Mouse (Mus musculus) kidney, postnatal 14 days (tissue): ENCODE data around the gene Tollip.
"Not testable (repeated sequence)": the region's sequence is repeated elsewhere in the genome, so short reads cannot be mapped to it uniquely, and the experiment has no call there.

Experiments
- DNase-seq: peaks from one replicate; pipeline ENCODE4 v3.0.0; 2022; ENCODE audit warnings: mixed read lengths

Gene Tollip

DNA sequence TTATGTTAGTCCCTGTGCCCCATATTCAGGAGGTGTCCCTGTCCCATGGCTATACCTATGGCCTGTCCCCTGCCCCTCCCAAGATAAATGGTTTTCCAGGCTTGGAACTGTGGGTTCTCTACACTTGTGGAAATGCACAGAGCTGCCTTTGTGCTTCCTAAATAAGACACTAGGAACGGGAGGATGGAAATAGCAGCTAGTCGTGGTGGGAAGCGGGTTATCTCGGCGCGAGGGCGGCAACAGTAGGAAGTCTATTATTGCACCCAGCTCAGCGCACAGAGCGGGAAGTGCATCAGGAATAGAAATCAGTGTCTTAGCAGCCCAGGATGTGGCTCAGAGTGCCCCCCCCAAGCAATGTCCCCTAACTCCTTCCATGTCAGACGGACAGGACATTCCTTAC is 10.3 kb upstream of the Tollip start:
- DNase-seq: no peak

DNA sequence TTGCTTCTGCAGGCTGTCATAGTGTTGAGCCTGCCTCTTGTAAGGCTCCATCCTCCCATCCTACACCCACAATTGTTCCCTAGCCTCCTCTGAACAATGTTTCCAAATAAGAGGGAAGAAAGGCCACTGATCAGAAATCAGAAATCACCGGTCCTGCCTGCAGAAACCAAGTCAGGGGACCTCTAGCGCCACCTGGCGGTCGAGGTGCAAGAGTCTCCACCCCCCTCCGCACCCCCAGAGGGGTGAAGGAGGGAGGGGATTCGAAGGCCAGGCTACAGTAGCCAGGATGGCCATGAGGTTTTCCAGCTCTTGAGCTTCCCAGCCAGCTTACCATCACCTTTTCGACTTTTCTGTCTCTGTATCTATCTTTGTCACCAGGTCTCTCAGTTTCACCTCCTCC is 6.6 kb upstream of the Tollip start:
- DNase-seq: peak; percentile 64

DNA sequence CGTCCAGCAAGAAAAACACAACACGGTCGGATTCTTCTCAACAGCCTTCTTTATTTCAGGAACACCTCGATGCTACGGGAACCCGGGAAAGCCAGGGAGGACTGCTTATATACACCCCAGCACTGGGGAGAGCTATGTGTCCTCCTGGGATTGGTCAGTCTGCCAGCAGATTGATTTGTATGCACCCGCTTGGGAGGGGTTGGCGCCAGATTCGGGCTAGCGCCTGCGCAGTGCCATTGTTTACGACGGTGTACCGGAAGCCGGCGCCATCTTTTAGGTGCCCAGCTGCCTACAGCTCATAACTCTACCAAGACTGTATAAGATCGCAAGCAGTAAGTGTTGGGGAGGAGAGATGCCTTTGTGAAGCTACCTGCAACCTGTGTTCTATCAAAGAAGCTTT is 5.8 kb upstream of the Tollip start:
- not testable (repeated sequence) for DNase-seq

DNA sequence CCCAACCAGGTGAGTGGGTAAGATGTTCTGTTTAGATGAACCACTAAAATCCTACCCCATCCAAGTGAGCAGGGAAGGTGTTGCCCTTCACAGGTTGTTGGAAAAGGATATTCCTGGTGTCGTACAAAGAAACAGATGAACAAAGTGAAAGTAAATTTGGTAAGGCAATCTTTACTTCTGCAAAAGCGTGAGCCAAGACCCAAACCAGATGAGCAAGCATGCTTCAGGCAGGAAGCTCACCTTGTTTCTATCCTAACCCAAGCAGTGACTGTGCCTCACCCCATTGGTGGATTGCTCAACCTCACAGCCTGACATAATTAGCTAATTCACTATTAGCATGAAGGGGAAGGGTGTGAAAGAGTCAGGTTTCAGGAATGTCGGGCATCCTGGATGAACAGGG is 7.0 kb downstream of the Tollip start:
- no peak for DNase-seq

DNA sequence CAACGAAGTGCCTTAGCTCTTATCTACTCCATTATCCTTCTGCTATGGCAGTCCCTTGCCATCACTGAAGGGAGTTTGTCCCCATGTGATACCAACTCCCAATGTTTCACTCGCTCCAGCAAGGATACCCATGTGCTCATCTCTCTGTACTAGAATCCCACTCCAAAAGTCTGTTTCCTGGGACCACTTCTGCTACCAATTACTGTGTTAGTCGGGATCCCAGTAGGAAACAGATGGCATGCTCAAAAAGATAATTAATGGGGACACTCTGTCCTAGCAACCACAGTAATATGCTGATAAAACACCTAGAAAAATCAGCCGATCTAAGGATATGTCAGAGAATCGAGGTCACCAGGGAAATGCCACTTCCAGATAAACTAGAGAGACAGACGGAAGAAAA is 9.7 kb downstream of the Tollip start:
- no peak for DNase-seq

DNA sequence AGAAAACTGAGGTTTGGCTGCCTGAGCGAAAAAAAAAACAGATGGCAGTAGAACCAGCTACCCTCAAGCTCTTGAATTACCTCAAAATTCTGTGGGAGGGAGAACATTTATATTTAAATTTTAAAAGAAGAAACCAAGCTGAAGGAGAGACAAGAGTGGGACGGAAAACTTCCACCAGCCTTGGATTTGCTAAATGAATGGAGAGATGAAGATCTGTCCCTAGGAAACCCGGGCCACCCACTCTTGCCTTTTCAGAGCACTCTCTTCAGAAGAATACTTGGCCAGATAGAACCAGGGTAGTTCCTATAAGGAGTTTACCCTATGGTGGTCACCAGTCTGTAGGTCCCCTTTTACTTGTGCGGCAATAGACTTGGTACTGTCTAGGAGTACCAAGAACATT is 15.5 kb downstream of the Tollip start:
- no peak for DNase-seq

DNA sequence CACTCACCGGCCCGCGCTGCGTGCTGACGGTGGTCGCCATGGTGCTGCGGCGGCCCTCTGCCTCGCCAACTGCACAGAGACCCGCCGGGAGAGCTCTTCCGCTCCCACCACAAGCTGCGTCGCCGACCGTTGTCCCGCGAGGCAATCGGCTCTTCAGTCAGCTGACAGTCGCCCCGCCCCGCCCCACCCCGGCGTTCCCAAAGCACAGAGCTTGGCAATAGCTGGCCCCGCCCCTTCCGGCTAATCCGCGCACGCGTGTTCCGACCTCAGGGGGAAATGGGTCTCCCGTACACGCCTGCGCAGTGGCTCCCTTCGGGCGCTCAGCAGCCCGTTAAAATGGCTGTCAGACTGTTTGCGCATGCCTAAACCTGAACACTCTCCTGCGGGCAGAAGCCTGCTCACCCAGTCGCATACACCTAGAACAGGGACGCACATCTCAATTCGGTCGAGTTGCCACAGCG is 16.0 kb downstream of the Tollip start:
- peak; percentile 100 for DNase-seq

DNA sequence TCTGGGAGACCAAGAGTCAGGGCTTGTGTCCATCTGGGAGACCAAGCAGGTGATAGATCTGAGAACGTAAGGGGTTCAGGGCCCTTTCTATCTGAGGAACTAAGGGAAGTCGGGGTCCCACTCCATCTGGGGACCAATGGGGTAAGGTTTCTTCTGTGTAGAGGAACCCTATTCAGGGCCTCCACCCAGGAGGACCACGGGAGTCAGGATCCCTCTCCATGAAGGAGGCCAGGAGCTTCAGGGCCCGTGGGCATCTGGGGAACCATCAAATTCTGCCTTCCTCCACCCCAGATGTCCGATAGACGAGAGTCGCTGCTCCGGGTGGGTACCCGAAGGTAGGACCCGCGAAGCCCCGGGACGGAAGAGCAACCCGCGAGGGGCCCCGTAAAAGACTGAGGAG is 16.5 kb downstream of the Tollip start:
- no peak for DNase-seq

DNA sequence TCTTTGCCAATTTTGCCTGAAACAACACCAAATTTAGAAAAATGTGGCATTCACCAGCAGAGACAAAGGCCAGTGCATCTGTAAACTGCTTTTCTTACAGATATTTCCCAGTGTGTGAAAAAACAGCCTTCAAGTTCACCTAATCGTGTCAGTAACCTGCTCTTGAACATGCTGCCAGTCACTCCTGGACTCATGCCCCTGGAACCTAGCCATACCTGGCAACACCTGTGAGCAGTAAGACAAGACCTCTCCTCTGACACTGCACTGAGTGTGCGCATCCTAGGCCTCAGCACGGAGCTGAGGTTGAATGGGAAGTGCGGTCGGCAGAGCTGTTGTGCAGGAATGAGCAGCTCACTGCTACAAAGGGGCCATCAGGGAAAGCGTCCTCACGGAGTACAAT is 26.2 kb downstream of the Tollip start:
- DNase-seq: no peak

DNA sequence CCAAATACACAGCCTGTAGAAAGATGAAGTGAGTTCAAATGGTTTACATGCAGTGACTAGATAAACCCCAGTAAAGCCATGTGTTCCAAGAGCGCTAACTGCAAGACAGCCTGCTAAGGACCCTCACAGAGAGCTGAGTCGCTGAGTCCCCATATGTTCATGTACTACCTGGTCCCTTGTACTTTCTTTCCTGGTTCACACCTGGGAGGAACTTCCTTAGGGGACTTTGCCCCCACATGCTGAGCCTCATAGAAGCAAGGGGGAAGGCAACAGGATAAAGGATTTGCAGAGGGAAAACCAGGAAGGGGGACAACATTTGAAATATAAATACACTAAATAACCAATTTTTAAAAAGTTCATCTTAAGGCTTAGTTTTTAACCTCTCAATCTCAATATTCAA is 39.5 kb downstream of the Tollip start:
- DNase-seq: no peak

DNA sequence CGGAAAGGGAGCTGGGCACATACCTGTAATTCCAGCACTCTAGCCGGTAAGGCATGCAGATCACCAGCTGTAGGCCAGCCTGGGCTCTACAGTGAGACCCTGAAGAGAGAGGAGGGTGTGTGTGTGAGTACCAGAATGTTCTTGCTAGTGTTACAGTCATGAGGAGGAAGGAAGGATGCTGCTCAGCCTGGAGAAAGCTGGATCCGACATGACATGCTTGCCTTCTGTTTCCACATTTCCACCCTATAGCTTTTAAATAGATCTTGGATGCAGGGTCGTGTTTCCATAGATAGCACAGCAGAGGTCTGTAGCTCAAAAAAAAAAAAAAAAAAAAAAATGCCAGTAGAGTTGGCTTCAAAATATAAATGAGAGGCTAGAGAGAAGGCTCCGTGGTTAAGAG is 43.4 kb downstream of the Tollip start:
- DNase-seq: no peak

DNA sequence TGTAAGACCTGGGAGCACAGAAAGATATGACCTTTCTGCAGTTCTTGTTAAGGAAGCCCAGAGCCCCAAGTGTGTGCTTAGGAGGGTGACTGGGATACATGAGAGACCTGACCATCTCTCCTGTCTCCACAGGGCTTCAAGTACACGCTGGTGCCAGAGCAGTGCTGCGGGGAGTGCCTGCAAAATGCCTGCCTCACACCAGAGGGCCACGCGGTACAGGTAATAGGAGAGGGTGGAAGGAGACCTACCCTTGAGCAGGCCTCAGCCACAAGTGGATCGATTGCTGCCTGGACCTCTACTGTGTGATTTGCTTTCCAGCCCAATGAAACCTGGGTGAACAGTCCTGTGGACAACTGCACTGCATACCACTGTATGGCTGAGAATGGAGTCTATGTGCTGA is 47.8 kb downstream of the Tollip start:
- no peak for DNase-seq

DNA sequence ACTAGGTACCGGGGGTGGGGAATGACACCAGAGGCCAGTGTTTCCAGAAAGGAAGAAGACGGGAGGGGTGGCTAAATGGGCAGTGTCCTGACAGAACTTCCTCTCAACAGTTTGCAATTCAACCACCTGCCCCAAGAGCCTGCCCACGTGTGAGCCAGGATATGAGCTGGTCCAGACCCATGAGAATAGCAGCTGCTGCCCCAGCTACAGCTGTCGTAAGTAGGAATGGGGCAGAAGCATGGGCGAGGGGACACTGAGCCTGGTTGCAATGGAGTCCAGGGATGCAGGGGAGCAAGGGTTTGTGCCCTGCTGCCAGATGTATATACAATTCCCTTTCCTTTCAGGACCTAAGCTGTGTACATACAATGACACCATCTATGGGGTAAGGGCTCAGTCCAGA is 48.7 kb downstream of the Tollip start:
- DNase-seq: no peak

DNA sequence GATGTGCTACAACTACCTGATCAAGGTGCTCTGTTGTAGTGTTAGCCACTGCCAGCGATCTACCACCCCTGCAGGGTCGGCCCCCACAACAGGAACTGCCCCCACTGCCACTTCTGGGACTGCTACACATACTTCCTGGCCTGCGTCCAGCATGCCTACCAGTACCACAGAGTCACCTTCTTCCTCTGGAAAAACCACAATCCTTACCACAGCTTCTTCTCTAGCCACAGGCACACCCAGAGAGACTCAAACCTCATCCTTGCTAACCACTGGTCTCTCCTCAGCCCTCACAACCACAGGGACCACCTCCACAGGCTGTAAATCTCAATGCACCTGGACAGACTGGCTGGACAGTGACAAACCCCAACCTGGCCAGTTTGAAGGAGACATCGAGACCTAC is 57.3 kb downstream of the Tollip start:
- DNase-seq: no peak

DNA sequence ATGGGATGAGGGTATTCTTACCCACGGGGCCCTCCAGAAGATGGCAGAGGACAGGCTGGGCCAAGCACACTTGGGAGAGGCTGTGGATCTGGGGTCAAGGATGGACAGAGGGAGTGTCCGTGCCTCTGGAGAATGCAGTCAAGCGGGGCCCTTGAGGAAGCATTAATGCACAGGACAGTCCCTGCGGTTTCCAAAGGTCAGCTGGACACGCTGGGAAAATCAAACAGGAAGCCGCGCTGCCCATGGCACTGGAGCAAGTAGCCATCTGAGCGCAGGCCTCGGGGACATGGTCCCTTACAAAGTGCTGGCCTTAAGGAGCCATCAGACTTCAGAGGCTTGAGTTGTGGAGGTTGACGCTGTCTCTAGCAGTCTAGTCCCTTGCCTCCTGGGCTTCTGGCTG is 78.0 kb downstream of the Tollip start:
- peak; percentile 55 for DNase-seq

DNA sequence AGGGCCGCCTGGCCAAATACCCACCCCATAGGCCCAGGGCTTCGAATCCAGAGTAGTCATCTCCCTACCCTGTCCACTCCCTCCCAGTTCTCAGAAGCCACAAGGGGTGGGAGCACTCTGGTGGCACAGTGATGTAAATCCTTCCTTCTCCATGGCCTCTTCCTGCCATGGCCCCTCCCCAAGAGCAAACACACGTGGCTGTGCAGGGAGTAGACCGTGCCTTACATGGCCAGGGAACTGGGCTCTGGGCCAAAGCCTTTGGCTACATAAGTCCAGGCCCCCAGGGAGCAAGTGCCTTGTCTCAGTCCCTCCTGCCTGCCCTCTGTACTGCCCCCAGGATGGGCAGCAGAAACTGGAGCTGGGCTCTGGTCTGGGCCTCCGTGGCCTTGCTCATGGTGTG is 79.5 kb downstream of the Tollip start, which contains the start of gene Muc5b:
Gene Muc5b (plus strand): TSS at position 292 of the 400 bp plus-strand sequence.
- peak; percentile 53 for DNase-seq

DNA sequence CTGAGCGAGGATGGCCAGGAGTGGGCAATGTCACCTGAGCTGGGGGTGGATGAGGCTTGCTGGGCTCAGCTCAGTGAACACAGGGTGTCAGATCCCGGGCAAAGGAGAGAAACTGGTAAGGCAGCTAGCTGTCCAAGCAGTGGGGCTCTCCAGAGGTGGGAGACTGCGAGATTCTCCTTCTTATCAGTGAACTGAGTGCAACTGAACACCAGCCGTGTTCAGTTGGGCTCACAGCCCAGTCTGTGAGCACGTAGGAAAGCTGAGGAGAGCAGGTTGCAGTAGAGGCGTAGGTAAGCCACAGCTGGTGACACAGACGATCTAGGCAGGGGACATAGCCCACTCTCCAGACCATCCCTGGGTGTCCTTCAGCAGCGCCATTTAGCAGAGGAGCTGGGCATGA is 81.9 kb downstream of the Tollip start:
- no peak for DNase-seq

DNA sequence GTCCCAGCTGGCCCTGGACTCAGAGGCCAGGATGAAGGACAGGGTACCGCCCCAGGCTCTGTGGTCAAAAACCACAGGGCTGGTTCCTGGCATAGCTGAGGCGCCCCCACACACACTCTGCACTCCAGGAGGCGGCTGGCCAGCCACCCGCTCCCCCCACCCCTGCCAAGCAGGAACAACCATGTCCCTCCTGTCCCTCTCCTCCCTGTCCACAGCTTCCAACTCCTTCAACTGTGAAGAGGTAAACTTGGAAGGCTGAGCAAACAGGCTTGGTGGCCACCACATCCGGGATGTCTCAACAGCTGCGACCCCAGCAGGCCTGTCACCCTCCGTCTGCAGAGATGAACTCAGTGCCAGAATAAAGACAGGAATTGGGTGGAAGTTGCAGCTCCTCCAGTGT is 82.4 kb downstream of the Tollip start:
- no peak for DNase-seq
